14 mouse cellular contexts compared by ENCODE assay signal in the genomic region with DNA sequence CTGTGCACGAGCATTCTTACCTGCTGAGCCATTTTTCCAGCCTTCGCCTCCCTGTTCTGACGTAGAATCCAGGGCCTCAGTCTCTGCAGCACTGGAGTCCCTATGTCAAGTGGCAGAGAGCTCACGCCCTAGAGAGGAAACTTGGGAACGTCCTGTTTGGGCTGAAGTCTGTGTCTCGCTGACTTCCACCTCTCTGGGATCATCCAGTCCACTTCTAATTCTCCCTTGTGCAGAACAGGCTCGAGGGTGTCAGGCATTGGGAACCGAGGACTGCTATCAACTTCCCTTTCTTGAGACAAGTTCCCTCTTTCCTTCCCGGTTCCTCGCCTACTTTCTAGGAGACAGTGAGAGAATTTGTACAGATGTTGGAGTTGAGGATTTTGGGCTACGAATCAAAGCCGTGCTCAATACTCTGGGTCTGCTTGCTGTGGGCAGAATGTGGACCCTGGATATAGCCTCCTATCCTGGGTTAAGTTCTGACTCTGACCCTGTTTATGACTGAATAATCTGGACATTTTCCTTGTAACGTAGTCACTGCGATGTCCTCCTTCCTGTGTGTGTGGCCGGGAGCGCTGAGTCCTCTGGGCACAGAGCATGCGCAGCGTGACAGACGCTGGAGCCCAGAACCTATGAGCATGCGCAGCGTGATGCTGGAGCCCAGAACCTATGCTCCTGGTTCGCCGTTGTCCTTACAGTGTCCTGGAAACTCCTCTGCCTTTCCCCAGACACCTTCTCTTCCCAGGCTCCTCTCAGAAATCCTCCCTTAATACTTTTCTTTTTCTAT. TPM values are rescaled to one million over a fixed set of nuclear protein-coding genes. Genes with fewer than 3 reads are reported as not detected.
DNase-seq lines count a peak whose midpoint lies in the region; ATAC-seq and TF ChIP-seq lines count a peak whose summit lies in the region.
"Had no signal": no experiment of that assay in that cellular context is flagged by ENCODE, and none has a peak within 500 bp of the region (broad histone marks: within the 10 kb centered on the region; RNA-seq: fewer than 3 reads in every experiment).

No protein-coding gene starts in this region.

- H3K36me3 ChIP-seq in kidney, adult 2 months (ENCODE audit: control insufficient read depth, insufficient read depth, low read length): no peaks in the 10 kb centered on the region
- no peaks in the 10 kb centered on the region for H3K36me3 ChIP-seq in kidney, embryonic 15.5 days
- H3K36me3 ChIP-seq in embryonic facial prominence, embryonic 12.5 days: 0 out of 2 replicates have a peak, but pooled peaks cover 3% of the 10 kb centered on the region
- H3K36me3 ChIP-seq in hindbrain, embryonic 16.5 days (ENCODE audit: control insufficient read depth, insufficient read depth, low read length): no peaks in the 10 kb centered on the region
- H3K36me3 ChIP-seq in neural tube, embryonic 13.5 days: no peaks in the 10 kb centered on the region
- no peaks in the 10 kb centered on the region for H3K36me3 ChIP-seq in intestine, embryonic 16.5 days (ENCODE audit: control insufficient read depth, insufficient read depth, low read length)

- H3K4me3 ChIP-seq in kidney, adult 2 months (ENCODE audit: insufficient read depth, low read depth, low read length): no peak overlapping the region
- no peak overlapping the region for H3K4me3 ChIP-seq in kidney, embryonic 15.5 days (replicated peaks)
- H3K4me3 ChIP-seq in embryonic facial prominence, embryonic 12.5 days: no peak overlapping the region
- H3K4me3 ChIP-seq in hindbrain, embryonic 16.5 days (ENCODE audit: low read length): no peak overlapping the region
- H3K4me3 ChIP-seq in neural tube, embryonic 13.5 days: no peak overlapping the region
- H3K4me3 ChIP-seq in intestine, embryonic 16.5 days (ENCODE audit: low read length): no peak overlapping the region

- no peak for ATAC-seq in kidney, embryonic 15.5 days (replicated peaks; ENCODE audit: low FRiP score)
- ATAC-seq in embryonic facial prominence, embryonic 12.5 days (ENCODE audit: insufficient number of reproducible peaks, insufficient read depth, low FRiP score, low TSS enrichment): no peak
- ATAC-seq in hindbrain, embryonic 16.5 days: no peak
- ATAC-seq in neural tube, embryonic 13.5 days (ENCODE audit: low read depth): no peak
- ATAC-seq in frontal cortex, adult (ENCODE audit: low TSS enrichment): no peak
- no peak for ATAC-seq in intestine, embryonic 16.5 days

- no peak for TF ChIP-seq CTCF in kidney, adult 2 months (conservative IDR thresholded peaks at IDR 0.05; ENCODE audit: insufficient read depth, insufficient read length, low read depth, low read length)

- H3K4me2 ChIP-seq in kidney, embryonic 15.5 days: no peak overlapping the region
- no peak overlapping the region for H3K4me2 ChIP-seq in embryonic facial prominence, embryonic 12.5 days (replicated peaks)
- H3K4me2 ChIP-seq in hindbrain, embryonic 16.5 days (ENCODE audit: low read length): no peak overlapping the region
- H3K4me2 ChIP-seq in neural tube, embryonic 13.5 days: no peak overlapping the region
- no peak overlapping the region for H3K4me2 ChIP-seq in intestine, embryonic 16.5 days (ENCODE audit: low read depth, low read length)

- no peaks in the 10 kb centered on the region for H3K27me3 ChIP-seq in kidney, adult 2 months (replicated peaks; ENCODE audit: control insufficient read depth, insufficient read depth, low read length)
- no peaks in the 10 kb centered on the region for H3K27me3 ChIP-seq in kidney, embryonic 15.5 days
- no peaks in the 10 kb centered on the region for H3K27me3 ChIP-seq in embryonic facial prominence, embryonic 12.5 days
- no peaks in the 10 kb centered on the region for H3K27me3 ChIP-seq in hindbrain, embryonic 16.5 days (replicated peaks; ENCODE audit: control insufficient read depth, insufficient read depth, low read length)
- 0 out of 2 replicates have a peak, but pooled peaks cover 4% of the 10 kb centered on the region for H3K27me3 ChIP-seq in neural tube, embryonic 13.5 days
- no peaks in the 10 kb centered on the region for H3K27me3 ChIP-seq in intestine, embryonic 16.5 days (replicated peaks; ENCODE audit: control insufficient read depth, insufficient read depth, low read length)

- WGBS in kidney, adult 2 months: 83% methylated on average over 23 of the region's 23 CpGs
- 80% methylated on average over 23 of the region's 23 CpGs for WGBS in kidney, embryonic 15.5 days
- WGBS in embryonic facial prominence, embryonic 12.5 days: 76% methylated on average over 23 of the region's 23 CpGs
- WGBS in hindbrain, embryonic 16.5 days: 79% methylated on average over 23 of the region's 23 CpGs
- 83% methylated on average over 23 of the region's 23 CpGs for WGBS in neural tube, embryonic 13.5 days
- WGBS in intestine, embryonic 16.5 days: 81% methylated on average over 23 of the region's 23 CpGs

- no peak overlapping the region for H3K9ac ChIP-seq in kidney, embryonic 15.5 days
- no peak overlapping the region for H3K9ac ChIP-seq in embryonic facial prominence, embryonic 12.5 days
- H3K9ac ChIP-seq in hindbrain, embryonic 16.5 days (ENCODE audit: low read depth, low read length): no peak overlapping the region
- no peak overlapping the region for H3K9ac ChIP-seq in neural tube, embryonic 13.5 days
- no peak overlapping the region for H3K9ac ChIP-seq in intestine, embryonic 16.5 days (ENCODE audit: low read depth, low read length)
- H3K9ac ChIP-seq: liver, embryonic 14.5 days had no signal

- no peaks in the 10 kb centered on the region for H3K9me3 ChIP-seq in kidney, embryonic 15.5 days (replicated peaks)
- H3K9me3 ChIP-seq in embryonic facial prominence, embryonic 12.5 days: no peaks in the 10 kb centered on the region
- H3K9me3 ChIP-seq in hindbrain, embryonic 16.5 days (ENCODE audit: control insufficient read depth, low read length): no peaks in the 10 kb centered on the region
- no peaks in the 10 kb centered on the region for H3K9me3 ChIP-seq in neural tube, embryonic 13.5 days
- H3K9me3 ChIP-seq in intestine, embryonic 16.5 days (ENCODE audit: control insufficient read depth, low read length): no peaks in the 10 kb centered on the region

- TF ChIP-seq POLR2A in kidney, adult 2 months (IDR thresholded peaks at IDR 0.05; ENCODE audit: low read depth, low read length): no peak

- no peak overlapping the region for H3K27ac ChIP-seq in kidney, adult 2 months (ENCODE audit: insufficient read depth, low read depth, low read length)
- no peak overlapping the region for H3K27ac ChIP-seq in kidney, embryonic 15.5 days
- peak overlapping the region; percentile 1; the same call in 1 of the 2 replicates for H3K27ac ChIP-seq in embryonic facial prominence, embryonic 12.5 days
- H3K27ac ChIP-seq in hindbrain, embryonic 16.5 days (ENCODE audit: low read depth, low read length): peak overlapping the region; percentile 64
- peak overlapping the region; percentile 82 for H3K27ac ChIP-seq in neural tube, embryonic 13.5 days (replicated peaks)
- H3K27ac ChIP-seq in intestine, embryonic 16.5 days (ENCODE audit: low read length): no peak overlapping the region
- H3K27ac ChIP-seq: kidney, postnatal 0 days; liver, embryonic 14.5 days; macrophage had no signal

- no peaks in the 10 kb centered on the region for H3K4me1 ChIP-seq in kidney, adult 2 months (ENCODE audit: control insufficient read depth, insufficient read depth, low read length)
- peaks cover 20% of the 10 kb centered on the region for H3K4me1 ChIP-seq in kidney, embryonic 15.5 days
- peaks cover 24% of the 10 kb centered on the region for H3K4me1 ChIP-seq in embryonic facial prominence, embryonic 12.5 days
- peaks cover 15% of the 10 kb centered on the region for H3K4me1 ChIP-seq in hindbrain, embryonic 16.5 days (ENCODE audit: control insufficient read depth, insufficient read depth, low read depth, low read length)
- H3K4me1 ChIP-seq in neural tube, embryonic 13.5 days (replicated peaks): peaks cover 29% of the 10 kb centered on the region
- H3K4me1 ChIP-seq in intestine, embryonic 16.5 days (ENCODE audit: control insufficient read depth, insufficient read depth, low read length): peaks cover 17% of the 10 kb centered on the region

- DNase-seq in kidney, adult 2 months: peak; percentile 20
- no peak for DNase-seq in adrenal gland, postnatal 14 days
- DNase-seq: gastrocnemius, postnatal 14 days; spleen, adult 18-20 months; thymus, adult 18-20 months had no signal

RNA-seq across cellular contexts. Expression of a gene that starts 18.7 kb away (rescaled TPM):
- 5.7 and 7.0 TPM in 2 replicates for polyA plus RNA-seq in kidney, adult 2 months (2012; rRNA removed)
- polyA plus RNA-seq in kidney, embryonic 15.5 days (2015; fragmentation: Nextera tagmentation; extraction: Ambion mirVana): 4.5 and 6.0 TPM in 2 replicates
- polyA plus RNA-seq in embryonic facial prominence, embryonic 12.5 days (2016; fragmentation: Nextera tagmentation; extraction: Ambion mirVana): 13.1 and 13.3 TPM in 2 replicates
- 6.2 and 7.9 TPM in 2 replicates for polyA plus RNA-seq in hindbrain, embryonic 16.5 days (2015; fragmentation: Nextera tagmentation; extraction: Ambion mirVana)
- 8.6 and 8.8 TPM in 2 replicates for polyA plus RNA-seq in neural tube, embryonic 13.5 days (2015; fragmentation: Nextera tagmentation; extraction: Ambion mirVana)
- 3.3 and 4.4 TPM in 2 replicates for polyA plus RNA-seq in intestine, embryonic 16.5 days (2015; fragmentation: Nextera tagmentation; extraction: Ambion mirVana)
- 3.4 and 3.8 TPM in 2 replicates for total RNA-seq in adrenal gland, postnatal 14 days (2021)

RNA-seq across cellular contexts. Expression of a gene that starts 22.7 kb away (rescaled TPM):
- polyA plus RNA-seq in kidney, adult 2 months (2012; rRNA removed): 29.9 and 50.8 TPM in 2 replicates
- 10.9 and 12.5 TPM in 2 replicates for polyA plus RNA-seq in kidney, embryonic 15.5 days (2015; fragmentation: Nextera tagmentation; extraction: Ambion mirVana)
- 2.9 and 4.1 TPM in 2 replicates for polyA plus RNA-seq in embryonic facial prominence, embryonic 12.5 days (2016; fragmentation: Nextera tagmentation; extraction: Ambion mirVana)
- polyA plus RNA-seq in hindbrain, embryonic 16.5 days (2015; fragmentation: Nextera tagmentation; extraction: Ambion mirVana): 2.1 and 3.5 TPM in 2 replicates
- polyA plus RNA-seq in neural tube, embryonic 13.5 days (2015; fragmentation: Nextera tagmentation; extraction: Ambion mirVana): 1.9 and 2.6 TPM in 2 replicates
- 22.9 and 23.3 TPM in 2 replicates for polyA plus RNA-seq in intestine, embryonic 16.5 days (2015; fragmentation: Nextera tagmentation; extraction: Ambion mirVana)
- total RNA-seq in adrenal gland, postnatal 14 days (2021): 3.3 and 6.3 TPM in 2 replicates
- polyA plus RNA-seq: macrophage had no signal

RNA-seq across cellular contexts. Expression of a gene that starts 52.7 kb away (rescaled TPM):
- polyA plus RNA-seq in kidney, adult 2 months (2012; rRNA removed): 2.1 and 2.2 TPM in 2 replicates
- polyA plus RNA-seq in kidney, embryonic 15.5 days (2015; fragmentation: Nextera tagmentation; extraction: Ambion mirVana): 9.7 and 10.5 TPM in 2 replicates
- polyA plus RNA-seq in embryonic facial prominence, embryonic 12.5 days (2016; fragmentation: Nextera tagmentation; extraction: Ambion mirVana): 8.3 and 8.7 TPM in 2 replicates
- polyA plus RNA-seq in hindbrain, embryonic 16.5 days (2015; fragmentation: Nextera tagmentation; extraction: Ambion mirVana): 3.4 TPM in 2 replicates
- 2.5 and 3.3 TPM in 2 replicates for polyA plus RNA-seq in neural tube, embryonic 13.5 days (2015; fragmentation: Nextera tagmentation; extraction: Ambion mirVana)
- polyA plus RNA-seq in intestine, embryonic 16.5 days (2015; fragmentation: Nextera tagmentation; extraction: Ambion mirVana): 7.5 and 9.3 TPM in 2 replicates
- total RNA-seq in adrenal gland, postnatal 14 days (2021): 12.0 and 13.6 TPM in 2 replicates

RNA-seq across cellular contexts. Expression of a gene that starts 59.6 kb away (rescaled TPM):
- 10.7 and 10.9 TPM in 2 replicates for polyA plus RNA-seq in kidney, adult 2 months (2012; rRNA removed)
- 22.8 TPM in 2 replicates for polyA plus RNA-seq in kidney, embryonic 15.5 days (2015; fragmentation: Nextera tagmentation; extraction: Ambion mirVana)
- polyA plus RNA-seq in embryonic facial prominence, embryonic 12.5 days (2016; fragmentation: Nextera tagmentation; extraction: Ambion mirVana): 28.5 and 28.8 TPM in 2 replicates
- polyA plus RNA-seq in hindbrain, embryonic 16.5 days (2015; fragmentation: Nextera tagmentation; extraction: Ambion mirVana): 35.2 and 44.8 TPM in 2 replicates
- polyA plus RNA-seq in neural tube, embryonic 13.5 days (2015; fragmentation: Nextera tagmentation; extraction: Ambion mirVana): 41.9 and 45.8 TPM in 2 replicates
- 13.6 and 15.0 TPM in 2 replicates for polyA plus RNA-seq in intestine, embryonic 16.5 days (2015; fragmentation: Nextera tagmentation; extraction: Ambion mirVana)
- 27.1 and 28.8 TPM in 2 replicates for total RNA-seq in adrenal gland, postnatal 14 days (2021)

Comparison
In these comparisons a context has a peak if more than half of its experiments do, and no peak if none do; other contexts are left out.
1. H3K27ac ChIP-seq: peak in embryonic facial prominence, embryonic 12.5 days (single experiment), hindbrain, embryonic 16.5 days (single experiment) and neural tube, embryonic 13.5 days (single experiment); none in kidney, adult 2 months (single experiment), kidney, embryonic 15.5 days (single experiment) and intestine, embryonic 16.5 days (single experiment).